Mouse (Mus musculus) left cerebral cortex, adult 9 months (tissue): ENCODE measurements at regions not wholly inside any gene's neighbourhood (a gene's known extent, or its start where the extent isn't known, plus 50 kb on each side); places are given as distances from the start of the nearest gene placed in this dataset.
A peak's percentile ranks its signal among the peaks of the same experiment; 100 is the strongest.
"Not testable (repeated sequence)": the region's sequence is repeated elsewhere in the genome, so short reads cannot be mapped to it uniquely, and the experiment has no call there.

Experiments
- DNase-seq, 2 experiments: peaks; one replicate each; pipeline ENCODE4 v3.0.0; 2022; ENCODE audit warnings: low spot score in 2 of 2

DNA sequence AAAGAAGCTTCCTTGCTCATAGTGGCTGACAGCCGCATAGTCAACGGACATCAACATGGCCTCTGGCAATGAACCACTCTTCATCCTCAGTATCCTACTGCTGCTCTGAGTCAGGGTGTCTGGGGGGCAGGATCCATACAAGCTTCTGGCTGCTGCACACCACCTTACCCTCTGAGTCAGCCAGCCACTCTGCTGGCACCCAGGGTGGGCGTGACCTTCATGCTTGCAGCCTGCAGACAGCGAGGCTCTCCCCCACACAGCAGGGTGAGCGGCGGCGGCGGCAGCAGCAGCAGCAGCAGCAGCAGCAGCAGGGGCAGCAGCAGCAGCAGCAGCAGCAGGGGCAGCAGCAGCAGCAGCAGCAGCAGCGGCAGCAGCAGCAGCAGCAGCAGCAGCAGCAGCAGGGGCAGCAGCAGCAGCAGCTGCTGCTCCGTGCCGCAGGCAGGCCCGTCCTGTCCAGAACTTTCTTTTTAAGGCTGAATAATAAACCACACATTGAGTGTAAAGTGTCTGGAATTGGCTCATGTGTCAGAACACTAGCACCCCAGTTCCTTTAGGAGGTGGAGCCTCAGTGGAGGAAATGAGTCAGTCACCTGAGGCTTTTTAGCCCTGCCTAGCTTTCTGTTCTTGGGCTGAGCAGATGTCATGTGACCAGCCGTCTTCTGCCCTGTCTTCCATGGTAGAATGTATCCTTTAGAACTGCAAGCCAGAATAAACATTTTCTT is 186.3 kb downstream of the 1810013L24Rik start:
- DNase-seq: no peak

DNA sequence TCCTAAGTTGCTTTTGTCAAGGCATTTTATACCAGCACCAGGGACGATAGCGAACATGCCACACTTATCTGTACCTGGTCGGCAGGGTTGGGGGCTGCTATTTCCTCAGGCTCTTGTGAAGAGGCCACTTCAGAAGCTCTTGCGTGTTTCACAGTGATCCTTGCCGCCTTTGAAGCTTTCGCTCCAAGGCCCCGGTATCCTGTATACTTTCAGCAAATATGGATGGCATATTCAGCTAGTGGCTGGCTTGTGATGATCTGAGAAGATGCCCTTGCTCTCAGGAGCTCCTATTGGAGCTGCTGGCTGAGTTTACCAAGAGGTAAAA is 186.8 kb downstream of the 1810013L24Rik start:
- no peak for DNase-seq

DNA sequence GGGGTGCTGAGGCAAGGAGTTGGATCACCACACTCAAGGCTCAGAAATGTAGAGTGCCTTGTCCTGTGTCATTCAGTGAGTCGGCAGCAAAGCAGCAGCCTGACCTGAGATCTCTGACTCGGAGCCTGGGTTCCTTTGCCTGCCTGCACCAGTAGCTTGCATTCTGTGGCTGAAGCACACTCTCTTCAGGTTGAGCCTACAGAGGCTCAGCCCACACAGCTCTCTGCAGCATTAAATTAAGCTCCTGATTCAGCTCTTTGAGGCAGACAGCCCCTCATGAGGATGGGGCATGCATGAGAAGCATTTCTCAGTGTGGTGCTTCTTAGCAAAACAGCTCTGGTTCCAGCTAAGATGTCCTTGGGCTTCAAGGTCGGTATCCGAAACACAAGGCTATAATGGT is 200.8 kb downstream of the 1810013L24Rik start:
- DNase-seq: peak; percentile 55 to 66

DNA sequence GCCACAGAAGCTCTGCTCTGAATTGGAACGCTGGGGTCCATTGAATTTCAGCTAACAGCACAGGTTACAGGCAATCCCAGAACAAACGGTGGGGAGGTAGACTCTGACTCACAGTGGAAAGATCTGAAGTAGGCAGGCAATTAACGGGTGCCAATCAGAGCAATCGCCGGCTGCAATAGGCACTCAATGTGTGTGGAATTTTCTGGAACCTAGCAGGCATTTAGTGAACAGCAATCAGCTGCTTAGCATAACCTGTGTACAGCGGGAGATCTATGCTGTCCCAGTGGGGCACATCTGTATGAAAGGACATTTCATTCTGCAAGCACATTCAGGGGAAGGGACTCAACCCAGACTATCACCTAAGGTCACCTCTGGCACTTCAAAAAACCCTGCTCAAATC is 213.4 kb downstream of the 1810013L24Rik start:
- DNase-seq: no peak

DNA sequence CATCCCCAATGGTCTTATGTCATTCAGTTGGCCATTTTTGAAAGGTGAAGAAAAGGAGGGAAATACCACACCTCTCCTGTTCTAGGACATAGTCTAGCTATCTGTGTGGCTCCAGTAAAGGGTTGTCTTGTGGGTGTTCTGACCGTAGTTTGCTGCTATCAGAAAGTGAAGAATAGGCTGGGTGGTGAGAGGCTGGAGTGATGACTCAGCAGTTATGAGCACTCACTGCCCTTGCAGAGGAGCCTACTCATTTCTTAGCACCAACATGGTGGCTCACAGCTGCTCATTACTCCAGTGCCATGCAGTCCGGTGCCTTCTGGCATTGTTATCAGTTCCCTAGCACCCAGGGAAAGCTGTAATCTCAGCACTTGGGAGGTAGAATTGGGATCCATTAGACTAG is 217.0 kb downstream of the 1810013L24Rik start:
- no peak for DNase-seq

DNA sequence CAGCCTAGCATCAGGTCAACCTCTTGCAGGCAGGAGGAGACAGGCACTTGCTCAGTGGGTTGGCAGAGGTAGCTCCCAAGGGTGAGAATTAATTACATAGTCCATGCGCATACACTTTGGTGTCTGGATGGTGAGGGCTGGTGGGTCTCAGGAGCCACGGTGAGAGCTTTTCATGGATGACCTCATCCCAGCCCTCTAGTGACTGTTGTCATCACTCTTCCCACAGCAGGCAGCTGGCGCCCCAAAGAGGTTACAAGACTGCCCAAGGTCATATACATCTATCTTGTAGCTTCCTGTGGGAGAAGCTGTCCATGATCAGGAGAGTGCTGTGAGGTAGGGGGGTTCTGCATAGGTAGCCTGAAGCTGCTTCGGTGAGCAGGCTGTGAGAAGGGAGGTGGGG is 224.5 kb downstream of the 1810013L24Rik start:
- no peak for DNase-seq

DNA sequence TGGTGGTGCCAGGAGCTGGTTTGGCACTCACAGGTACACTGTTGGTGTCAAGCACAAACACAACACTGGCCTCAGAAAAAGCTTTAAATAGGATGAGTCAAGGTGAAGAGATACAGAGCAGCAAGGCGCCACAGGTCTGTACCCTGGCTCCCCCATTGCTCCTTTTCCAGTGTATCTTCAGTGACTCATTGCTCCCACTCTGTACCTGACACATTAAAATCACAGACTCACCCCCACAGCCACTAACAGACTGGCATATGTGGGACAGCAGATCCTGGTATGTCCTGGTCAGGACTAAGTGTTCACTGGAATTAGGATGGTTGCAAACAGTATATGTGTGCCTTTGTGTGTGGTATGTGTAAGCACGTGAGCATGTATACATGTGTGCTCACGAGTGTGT is 226.5 kb downstream of the 1810013L24Rik start:
- peak in 1 of 2 experiments; percentile 19 for DNase-seq

DNA sequence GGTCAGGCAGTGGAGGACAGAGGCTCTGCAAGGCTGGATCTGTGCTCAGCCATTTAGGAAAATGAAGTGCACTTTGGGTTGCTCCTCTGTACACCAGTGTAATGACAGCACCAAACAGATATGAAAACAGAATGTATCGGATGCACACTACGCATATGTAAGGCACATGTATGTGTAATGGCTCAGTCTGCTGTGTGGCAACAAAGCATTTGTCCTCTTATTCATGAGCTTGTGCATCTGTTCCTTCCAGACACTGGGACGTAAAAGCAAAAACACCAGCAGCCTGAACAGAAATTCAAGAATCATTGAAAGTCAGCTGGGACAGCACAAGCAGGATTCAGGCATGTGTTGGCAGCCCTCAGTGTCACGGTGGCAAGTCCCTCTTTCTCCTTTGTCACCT is 241.6 kb downstream of the 1810013L24Rik start:
- no peak for DNase-seq

DNA sequence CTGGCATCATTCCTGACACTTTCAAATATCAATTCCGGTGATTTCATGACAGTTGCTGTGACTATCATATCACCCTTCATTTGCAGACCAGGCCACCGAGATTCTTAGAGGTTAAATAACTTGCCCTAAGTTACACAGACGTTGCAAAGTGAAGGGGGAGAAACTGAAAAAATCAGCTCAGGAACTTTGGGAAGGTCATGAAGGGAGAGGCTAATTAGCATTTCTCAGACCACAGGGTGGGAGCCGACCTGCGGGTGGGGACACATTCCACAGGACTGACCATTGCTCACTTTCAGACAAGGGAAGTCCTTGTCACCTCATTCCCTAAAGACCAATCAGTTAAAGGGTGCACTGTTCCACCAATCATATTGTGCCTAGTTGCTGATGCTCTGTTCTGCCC is 242.1 kb downstream of the 1810013L24Rik start:
- DNase-seq: not testable (repeated sequence)

DNA sequence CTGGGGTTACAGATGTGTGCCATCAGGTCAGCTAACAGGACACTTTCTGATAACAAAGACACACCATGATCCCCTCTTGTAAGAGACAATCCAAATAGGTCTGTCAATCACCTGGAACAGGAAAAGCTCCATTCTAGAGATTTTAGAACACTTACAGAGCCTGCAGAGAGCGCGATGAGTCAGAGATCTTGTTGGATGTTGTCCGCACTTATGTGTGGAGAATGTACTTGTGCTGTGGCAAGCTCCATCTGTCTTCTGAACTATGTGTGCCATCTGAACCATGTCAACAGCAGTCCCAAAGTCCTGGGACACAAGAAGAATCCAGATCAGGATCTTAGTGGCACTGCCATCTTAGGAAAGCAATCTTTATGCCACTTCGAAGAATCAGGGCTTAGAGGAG is 244.4 kb downstream of the 1810013L24Rik start:
- no peak for DNase-seq

DNA sequence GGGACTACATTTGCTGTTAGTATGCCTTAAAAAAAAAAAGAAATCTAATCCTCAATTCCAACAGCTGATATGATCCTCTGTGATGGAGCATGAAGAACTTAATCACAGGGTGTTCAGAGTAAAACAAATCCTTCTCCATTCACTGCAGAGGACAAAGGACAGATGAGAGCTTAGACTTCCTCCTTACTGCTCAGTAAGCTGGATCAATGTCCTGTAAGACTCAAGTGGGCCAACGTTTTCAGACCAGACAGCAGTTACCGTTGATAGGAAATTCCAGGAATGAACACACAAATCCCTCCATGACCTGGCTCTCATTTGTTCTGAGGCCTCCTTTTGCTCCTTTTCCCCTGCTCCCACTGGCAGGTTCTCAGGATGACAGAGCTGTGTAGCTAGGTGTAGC is 247.6 kb downstream of the 1810013L24Rik start:
- DNase-seq: no peak

DNA sequence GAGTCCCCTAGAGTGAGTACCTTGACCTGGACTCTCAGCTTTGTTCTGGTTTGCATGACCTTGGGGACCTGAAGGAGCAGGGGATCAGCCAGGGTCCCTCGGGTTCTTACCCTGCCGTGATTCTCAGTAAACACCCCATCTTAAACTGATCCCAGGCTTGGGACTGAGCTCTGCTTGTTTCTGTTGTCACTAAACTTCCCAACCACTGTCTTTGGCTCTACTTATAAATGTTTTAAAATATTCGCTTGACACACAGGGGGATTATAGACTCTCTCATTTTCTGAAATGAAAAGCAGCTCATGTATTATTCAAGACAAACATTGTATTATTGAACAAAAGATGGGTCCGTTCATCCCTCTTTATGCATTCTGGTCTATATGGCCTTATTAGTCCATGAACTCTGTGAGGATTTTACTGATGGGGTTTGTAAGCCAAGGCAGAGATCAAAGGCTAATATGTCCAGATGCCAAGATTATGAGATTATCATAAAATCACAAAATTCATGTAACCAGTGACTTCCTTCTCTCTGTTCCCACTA is 248.6 kb downstream of the 1810013L24Rik start:
- DNase-seq: no peak

DNA sequence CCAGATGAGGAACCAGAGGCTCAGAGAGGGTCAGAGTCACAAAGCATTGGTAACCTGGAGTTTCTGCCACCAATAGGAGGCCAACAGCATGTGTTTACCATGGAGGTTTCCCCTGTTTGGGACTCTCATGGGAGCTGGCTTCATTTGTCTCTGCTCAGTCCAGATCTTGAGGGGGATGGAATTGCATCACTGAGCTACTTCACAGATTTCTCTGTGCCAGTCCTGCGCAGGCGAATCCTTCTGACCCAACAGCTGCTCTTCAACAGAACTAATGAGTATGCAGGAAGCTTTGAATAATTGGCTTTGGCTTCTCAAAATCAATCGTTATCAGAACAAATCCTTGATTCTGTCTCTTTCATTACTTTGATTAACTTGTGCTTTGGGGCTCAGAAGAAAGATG is 253.1 kb downstream of the 1810013L24Rik start:
- no peak for DNase-seq

DNA sequence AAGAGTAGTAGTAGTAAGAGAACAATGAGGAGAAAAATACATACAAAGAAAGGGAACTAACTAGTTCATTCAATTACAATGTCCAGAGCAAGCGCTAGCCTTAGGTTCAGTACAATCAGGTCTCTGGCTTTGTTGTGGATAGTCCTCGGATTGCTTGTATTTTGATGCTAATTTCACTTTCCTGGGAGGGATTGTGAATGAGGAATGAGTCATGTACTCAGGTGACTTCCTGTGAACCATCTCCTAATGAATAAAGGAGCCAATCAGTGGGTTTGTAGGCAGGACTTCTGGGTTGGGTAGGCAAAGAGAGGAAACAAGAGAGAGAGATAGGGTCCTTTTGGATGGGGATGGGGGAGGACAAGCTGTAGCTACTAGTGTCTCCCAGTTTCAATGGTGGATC is 253.8 kb downstream of the 1810013L24Rik start:
- no peak for DNase-seq

DNA sequence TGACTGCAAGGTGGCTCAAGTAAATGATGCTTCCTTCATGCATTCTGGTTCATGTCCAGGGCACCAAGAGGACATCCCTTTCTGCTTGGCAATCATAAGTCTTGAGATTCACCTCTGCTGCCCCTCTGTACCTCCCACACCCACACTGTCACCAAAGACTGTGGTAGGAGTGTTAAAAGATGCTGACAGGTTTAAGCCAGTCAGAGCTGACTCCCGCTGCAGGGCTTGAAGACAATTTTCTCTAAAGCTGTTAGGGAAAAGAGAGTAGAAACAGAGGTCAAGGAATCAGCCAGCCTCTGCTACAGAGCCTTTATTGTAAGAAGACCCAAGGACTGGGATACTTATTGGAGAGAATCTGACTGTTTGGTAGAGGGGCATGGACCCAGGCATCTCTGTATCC is 254.7 kb downstream of the 1810013L24Rik start:
- no peak for DNase-seq

DNA sequence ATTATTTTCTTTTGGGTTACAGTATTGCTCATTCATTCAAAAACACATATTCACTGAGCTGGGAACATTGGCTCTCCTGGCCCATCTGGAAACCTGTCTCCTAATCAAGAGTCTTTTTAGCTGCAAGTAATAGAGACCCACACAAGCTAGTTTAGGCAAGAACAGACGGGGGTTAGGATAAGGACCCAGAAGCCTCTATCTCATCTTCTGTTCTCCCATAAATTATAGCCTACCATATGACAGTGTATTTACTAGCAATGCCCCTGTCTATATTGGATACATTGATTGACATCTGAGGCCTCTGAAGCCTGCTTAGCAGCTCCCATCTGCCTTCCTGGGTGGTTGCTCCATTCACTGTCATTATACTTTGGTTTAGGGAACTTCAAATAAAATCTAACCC is 255.2 kb downstream of the 1810013L24Rik start:
- DNase-seq: no peak

DNA sequence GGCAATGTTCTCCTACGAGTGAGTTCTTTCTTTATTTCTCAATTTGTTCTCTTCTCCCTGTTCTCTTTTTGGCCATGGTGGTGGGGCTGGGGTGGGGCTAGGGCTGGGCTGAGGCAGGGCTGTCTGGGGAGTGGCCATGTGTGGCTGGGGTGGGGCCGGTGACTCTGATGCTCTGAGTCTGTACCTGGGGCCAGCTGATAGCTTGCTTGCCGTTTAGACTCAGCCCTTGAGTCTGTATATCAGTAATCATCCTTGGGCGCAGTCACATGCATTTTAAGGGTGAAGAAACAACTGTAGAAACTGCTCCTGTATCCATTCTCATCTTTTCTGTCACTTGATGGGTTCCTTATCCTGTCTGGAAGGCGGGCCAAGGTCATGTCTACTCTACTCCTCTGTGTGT is 256.1 kb downstream of the 1810013L24Rik start:
- DNase-seq: no peak

DNA sequence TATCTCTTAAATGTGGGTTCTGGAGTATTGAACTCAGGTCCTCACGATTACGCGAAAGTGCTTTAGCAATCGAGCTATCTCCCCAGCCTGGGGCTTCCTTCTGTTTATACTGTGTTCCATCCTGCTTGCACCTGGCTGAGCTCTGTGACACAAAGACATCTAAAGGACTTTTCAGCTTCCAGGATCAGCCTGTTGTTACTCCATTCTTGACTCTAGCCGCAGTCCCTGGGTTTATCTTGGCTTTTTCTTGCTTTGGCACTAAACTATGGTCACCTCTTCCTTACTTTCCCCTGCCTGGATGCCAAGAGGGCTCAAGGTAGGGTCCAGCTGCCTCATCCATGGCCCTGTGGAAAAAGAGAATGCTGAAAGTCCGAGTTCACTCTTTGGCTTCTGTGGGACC is 261.9 kb downstream of the 1810013L24Rik start:
- DNase-seq: no peak

DNA sequence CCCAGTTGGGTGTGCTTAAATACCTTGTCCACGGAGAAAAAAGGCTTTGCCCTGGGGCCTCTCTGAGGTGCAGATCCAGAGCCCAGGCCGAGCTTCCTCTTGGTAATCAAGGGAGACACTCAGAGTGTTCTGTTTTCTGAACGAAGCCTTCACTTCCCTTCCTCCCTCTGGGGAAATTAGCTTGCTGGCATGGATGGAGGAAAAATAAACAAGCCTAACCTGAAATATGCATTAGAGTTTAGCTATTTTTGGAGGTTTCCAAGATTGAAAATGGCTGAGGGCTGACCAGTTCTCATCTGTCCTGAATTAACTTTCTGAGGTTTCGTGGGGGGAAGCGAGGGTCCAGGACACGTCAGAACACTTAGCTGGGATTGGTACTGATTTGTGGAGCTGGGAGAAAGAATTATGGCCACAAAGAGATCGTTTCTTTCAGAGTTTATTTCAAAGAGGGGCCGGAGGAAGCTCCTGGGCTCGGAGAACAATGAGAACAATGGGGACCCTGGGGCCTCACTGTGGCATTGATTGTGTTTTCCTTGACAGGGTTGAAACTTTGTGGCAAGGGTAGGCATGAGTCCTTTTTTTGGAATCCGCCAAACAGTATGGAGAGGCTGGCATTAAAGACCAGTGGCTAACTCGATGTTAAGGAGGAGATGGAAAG is 262.4 kb downstream of the 1810013L24Rik start:
- no peak for DNase-seq

DNA sequence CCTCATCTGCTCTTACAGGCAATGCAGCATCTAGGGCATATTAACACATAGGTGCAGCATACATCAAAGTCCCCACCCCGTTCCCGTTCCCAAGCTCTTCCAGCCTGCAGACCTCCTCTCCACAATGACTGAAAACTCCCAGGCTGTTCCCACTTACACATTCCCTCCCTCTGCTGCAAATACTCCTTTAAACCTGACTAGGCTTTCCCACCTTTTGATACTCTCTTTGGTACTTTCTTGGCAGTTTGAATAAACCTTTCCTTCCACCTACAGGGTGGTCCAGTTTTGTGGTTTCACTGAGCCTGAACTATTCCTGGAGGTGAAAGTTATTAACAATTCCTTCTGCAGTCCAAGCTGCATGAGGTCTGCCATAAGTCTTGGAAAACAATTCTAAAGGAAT is 263.7 kb downstream of the 1810013L24Rik start:
- DNase-seq: no peak

DNA sequence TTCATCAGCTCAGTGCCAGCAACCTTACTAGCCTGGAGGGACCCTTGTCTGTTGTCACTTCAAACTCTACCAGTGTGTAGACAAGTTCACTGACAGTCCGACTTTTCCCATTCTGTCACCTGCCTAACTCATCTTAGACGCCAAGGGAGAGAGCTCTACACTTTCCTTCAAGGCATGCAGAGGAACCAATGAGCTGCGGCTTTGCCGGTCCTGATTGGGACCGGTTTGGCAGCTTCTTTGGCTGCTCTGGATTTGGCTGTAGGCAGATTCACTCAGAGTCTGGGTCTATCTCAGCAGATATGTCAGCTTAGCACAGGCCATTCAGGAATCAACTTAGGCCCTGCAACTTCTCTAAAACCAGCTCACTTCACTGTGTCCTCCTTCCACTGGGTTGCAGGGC is 264.3 kb downstream of the 1810013L24Rik start:
- DNase-seq: no peak

DNA sequence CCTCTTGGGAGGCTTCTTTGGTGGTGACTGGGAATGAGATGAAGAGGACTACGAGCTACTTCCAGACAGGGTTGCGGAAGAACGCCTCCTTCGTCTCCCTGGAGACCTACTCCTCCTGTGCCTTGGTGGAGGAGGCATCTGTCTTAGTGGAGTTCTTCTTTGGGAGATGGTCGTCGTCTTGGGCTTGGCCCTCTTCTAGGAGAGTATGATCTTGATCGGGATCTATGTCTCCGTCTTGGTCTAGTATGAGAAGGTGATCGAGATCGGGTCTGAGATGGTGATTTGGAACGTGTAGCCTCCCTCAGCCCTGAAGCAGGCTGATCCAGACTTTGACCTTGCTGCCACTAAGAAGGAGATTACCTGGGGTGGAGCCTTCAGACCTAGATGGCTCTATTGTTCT is 276.3 kb downstream of the 1810013L24Rik start:
- no peak for DNase-seq

DNA sequence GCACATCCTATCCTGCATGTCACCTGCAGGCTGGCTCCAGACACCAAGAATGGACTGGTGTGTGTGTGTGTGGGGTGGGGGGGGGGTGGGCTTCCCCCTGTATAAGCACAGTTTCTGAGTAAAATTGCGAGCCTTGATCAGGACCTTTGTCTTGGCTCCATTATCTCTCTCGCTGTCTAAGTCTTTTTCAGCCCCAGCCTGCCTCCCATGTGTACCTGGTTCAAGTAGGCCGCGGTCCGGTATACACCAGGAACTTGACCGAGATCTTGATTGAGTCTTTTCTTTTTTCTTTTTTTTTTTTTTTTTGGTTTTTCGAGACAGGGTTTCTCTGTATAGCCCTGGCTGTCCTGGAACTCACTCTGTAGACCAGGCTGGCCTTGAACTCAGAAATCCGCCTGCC is 276.8 kb downstream of the 1810013L24Rik start:
- not testable (repeated sequence) for DNase-seq

DNA sequence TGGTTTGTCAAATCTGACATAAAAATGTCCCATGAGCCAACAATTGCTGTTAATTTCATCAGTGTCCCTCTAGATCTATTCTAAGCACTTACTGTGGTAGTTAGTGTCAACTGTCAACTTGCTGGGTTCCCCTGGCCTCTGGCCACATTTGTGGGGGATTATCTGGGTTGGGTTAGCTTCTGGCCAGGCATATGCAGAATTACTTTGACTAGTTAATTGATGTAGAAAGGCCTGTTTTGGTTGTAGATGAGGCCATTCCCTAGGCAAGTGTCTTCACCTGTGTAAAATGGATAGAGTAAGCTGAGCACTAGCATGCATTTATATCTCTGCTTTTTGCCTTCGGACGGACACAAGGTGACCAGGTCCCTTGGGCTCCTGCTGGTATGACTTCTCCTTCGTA is 283.9 kb downstream of the 1810013L24Rik start:
- no peak for DNase-seq
